Mouse (Mus musculus) small intestine, adult 2 months (tissue): ENCODE measurements at regions not wholly inside any gene's neighbourhood (a gene's known extent, or its start where the extent isn't known, plus 50 kb on each side); places are given as distances from the start of the nearest gene placed in this dataset.

Experiments used
- CTCF ChIP-seq: fragments of 200-500 bp; IDR thresholded peaks from 2 replicates; pipeline ENCODE4 v1.5.1; 2012; ENCODE audit warnings: low read depth, mild to moderate bottlenecking, control low read depth, inconsistent platforms, low read length, moderate library complexity, mixed read lengths; ENCODE audit not compliant: insufficient replicate concordance, insufficient read length; ENCODE audit errors: extremely low read depth
- POLR2A ChIP-seq: fragments of 200-500 bp; IDR thresholded peaks from 2 replicates; pipeline ENCODE4 v1.6.1; 2012; ENCODE audit warnings: low read depth, mild to moderate bottlenecking, control low read depth, inconsistent platforms, low read length, moderate library complexity

DNA sequence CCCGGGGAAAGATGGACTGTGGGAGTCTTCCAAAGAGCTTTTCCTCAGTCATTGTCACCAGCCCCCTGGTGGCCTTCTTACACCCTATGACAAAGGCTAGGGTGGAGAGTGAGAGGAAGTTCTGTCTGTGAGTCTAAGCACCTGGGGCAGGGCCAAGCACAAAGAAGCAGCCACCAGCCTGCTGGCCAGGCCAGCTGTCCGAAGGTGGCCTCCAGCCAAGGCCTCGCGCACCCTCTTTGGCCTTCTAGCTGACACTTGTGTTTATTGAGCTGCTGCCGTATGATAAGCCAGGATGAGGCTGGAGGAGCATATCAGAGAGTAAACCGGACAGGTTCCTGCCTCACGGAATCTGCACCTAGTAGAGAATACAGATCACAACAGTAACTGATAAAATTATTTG lies 99.0 kb upstream of the Cacna1e start:
- TF ChIP-seq CTCF (no peak), POLR2A (no peak)
